Mouse (Mus musculus) megakaryocyte, adult 5-6 weeks (primary cell): Measurements from ENCODE around the gene Pym1. TPM values are rescaled to one million over a fixed set of nuclear protein-coding genes. Genes with fewer than 3 reads are reported as not detected.

ENCODE experiments used
- ATAC-seq: 2 replicates; pipeline ENCODE4 v1.8.0; 2016; ENCODE audit warnings: mild to moderate bottlenecking, inconsistent platforms; ENCODE audit not compliant: poor library complexity, severe bottlenecking
- total RNA-seq, 2 experiments: library from RNA; stranded (forward) in 1 of 2; stranded (reverse) in 1 of 2; fragments of 153-499, 151-499 nt in 1 of 2; fragments of 221-1000, 200-1000 nt in 1 of 2; gene quantifications; 2 replicates each; pipeline versions ENCODE4 v1.2.3 to v1.2.4; 2015 to 2017

Gene Pym1
- total RNA-seq, 2 experiments from 2014 or later, result 25.0 to 43.4 TPM

- peak; percentile 33 for ATAC-seq
These were observed 56.8 kb downstream of the Pym1 start, which contains the start of gene Tmem198b for GRCm38 (mm10) chr10:128804271-128805091. Tmem198b (minus strand) TSS chr10:128804370.

- ATAC-seq, result peak; percentile 88
These were observed 57.7 kb downstream of the Pym1 start for GRCm38 (mm10) chr10:128805092-128806000.

- ATAC-seq, result no peak
These were observed 58.4 kb downstream of the Pym1 start for GRCm38 (mm10) chr10:128806086-128806485.

- no peak for ATAC-seq
These were observed 59.3 kb downstream of the Pym1 start for GRCm38 (mm10) chr10:128807018-128807417.

Other genes with a start within 250 kb of the Pym1 start
- gene Myl6b, start 249.2 kb upstream of the Pym1 start, total RNA-seq (2015), result 3.4 and 5.8 TPM in 2 replicates
- 0.99 and 2.0 TPM in 2 replicates for gene Myl6b, start 249.2 kb upstream of the Pym1 start, total RNA-seq (2017)
- 125 and 127 TPM in 2 replicates for gene Esyt1, start 222.0 kb upstream of the Pym1 start, total RNA-seq (2015)
- 266 and 267 TPM in 2 replicates for gene Esyt1, start 222.0 kb upstream of the Pym1 start, total RNA-seq (2017)
- gene Zc3h10, start 200.1 kb upstream of the Pym1 start, total RNA-seq (2015), result 6.0 and 8.1 TPM in 2 replicates
- 12.9 and 14.5 TPM in 2 replicates for gene Zc3h10, start 200.1 kb upstream of the Pym1 start, total RNA-seq (2017)
- gene Rpl41, start 198.6 kb upstream of the Pym1 start, total RNA-seq (2015), result 2,152 and 2,213 TPM in 2 replicates
- 1,919 and 2,042 TPM in 2 replicates for gene Rpl41, start 198.6 kb upstream of the Pym1 start, total RNA-seq (2017)
- gene Pa2g4, start 181.9 kb upstream of the Pym1 start, total RNA-seq (2015), result 116 TPM in 2 replicates
- 90.4 and 95.0 TPM in 2 replicates for gene Pa2g4, start 181.9 kb upstream of the Pym1 start, total RNA-seq (2017)
- gene Erbb3, start 158.2 kb upstream of the Pym1 start, total RNA-seq (2015), result 2.5 and 2.8 TPM in 2 replicates
- 1.5 and 2.1 TPM in 2 replicates for gene Erbb3, start 158.2 kb upstream of the Pym1 start, total RNA-seq (2017)
- gene Rps26, start 121.1 kb upstream of the Pym1 start, total RNA-seq (2015), result 1,237 and 1,288 TPM in 2 replicates
- gene Rps26, start 121.1 kb upstream of the Pym1 start, total RNA-seq (2017), result 518 and 577 TPM in 2 replicates
- 0.14 TPM in 1 of 2 replicates, not detected in the other for gene Ikzf4, start 101.9 kb upstream of the Pym1 start, total RNA-seq (2015)
- gene Ikzf4, start 101.9 kb upstream of the Pym1 start, total RNA-seq (2017), result not detected in 2 replicates
- 1.4 and 1.5 TPM in 2 replicates for gene Suox, start 73.8 kb upstream of the Pym1 start, total RNA-seq (2015)
- gene Suox, start 73.8 kb upstream of the Pym1 start, total RNA-seq (2017), result 3.9 and 4.7 TPM in 2 replicates
- 62.8 and 64.7 TPM in 2 replicates for gene Rab5b, start 51.6 kb upstream of the Pym1 start, total RNA-seq (2015)
- gene Rab5b, start 51.6 kb upstream of the Pym1 start, total RNA-seq (2017), result 77.1 and 84.0 TPM in 2 replicates
- 0.16 and 0.57 TPM in 2 replicates for gene Pmel, start 43.7 kb upstream of the Pym1 start, total RNA-seq (2015)
- gene Pmel, start 43.7 kb upstream of the Pym1 start, total RNA-seq (2017), result 0.07 and 0.73 TPM in 2 replicates
- gene Cdk2, start 42.9 kb upstream of the Pym1 start, total RNA-seq (2015), result 85.3 and 89.5 TPM in 2 replicates
- 63.4 and 70.7 TPM in 2 replicates for gene Cdk2, start 42.9 kb upstream of the Pym1 start, total RNA-seq (2017)
- 35.0 and 37.6 TPM in 2 replicates for gene Dgka, start 3.0 kb upstream of the Pym1 start, total RNA-seq (2015)
- 31.5 and 32.6 TPM in 2 replicates for gene Dgka, start 3.0 kb upstream of the Pym1 start, total RNA-seq (2017)
- gene Mmp19, start 43.0 kb downstream of the Pym1 start, total RNA-seq (2015), result 4.4 and 4.5 TPM in 2 replicates
- 10.9 and 12.7 TPM in 2 replicates for gene Mmp19, start 43.0 kb downstream of the Pym1 start, total RNA-seq (2017)
- 29.1 and 35.9 TPM in 2 replicates for gene Dnajc14, start 56.2 kb downstream of the Pym1 start, total RNA-seq (2015)
- gene Dnajc14, start 56.2 kb downstream of the Pym1 start, total RNA-seq (2017), result 58.3 and 61.3 TPM in 2 replicates
- 4.5 and 6.5 TPM in 2 replicates for gene Tmem198b, start 56.5 kb downstream of the Pym1 start, total RNA-seq (2015)
- gene Tmem198b, start 56.5 kb downstream of the Pym1 start, total RNA-seq (2017), result 3.9 and 4.0 TPM in 2 replicates
- 173 and 182 TPM in 2 replicates for gene Sarnp, start 69.4 kb downstream of the Pym1 start, total RNA-seq (2015)
- gene Sarnp, start 69.4 kb downstream of the Pym1 start, total RNA-seq (2017), result 209 and 234 TPM in 2 replicates
- gene Ormdl2, start 73.8 kb downstream of the Pym1 start, total RNA-seq (2015), result 49.5 and 65.2 TPM in 2 replicates
- 67.1 and 72.3 TPM in 2 replicates for gene Ormdl2, start 73.8 kb downstream of the Pym1 start, total RNA-seq (2017)
- 0.07 and 0.18 TPM in 2 replicates for gene Gdf11, start 143.8 kb downstream of the Pym1 start, total RNA-seq (2015)
- gene Gdf11, start 143.8 kb downstream of the Pym1 start, total RNA-seq (2017), result 0.18 and 0.28 TPM in 2 replicates
- 60.5 and 76.0 TPM in 2 replicates for gene Cd63, start 153.1 kb downstream of the Pym1 start, total RNA-seq (2015)
- 46.8 and 47.1 TPM in 2 replicates for gene Cd63, start 153.1 kb downstream of the Pym1 start, total RNA-seq (2017)
- gene Rdh5, start 175.0 kb downstream of the Pym1 start, total RNA-seq (2015), result 3.4 and 6.0 TPM in 2 replicates
- gene Rdh5, start 175.0 kb downstream of the Pym1 start, total RNA-seq (2017), result 0.94 and 3.6 TPM in 2 replicates
- gene Bloc1s1, start 176.1 kb downstream of the Pym1 start, total RNA-seq (2015), result 190 and 212 TPM in 2 replicates
- gene Bloc1s1, start 176.1 kb downstream of the Pym1 start, total RNA-seq (2017), result 135 and 165 TPM in 2 replicates
- not detected in 2 replicates for gene Itga7, start 185.9 kb downstream of the Pym1 start, total RNA-seq (2015)
- gene Itga7, start 185.9 kb downstream of the Pym1 start, total RNA-seq (2017), result not detected in 2 replicates
- not detected in 2 replicates for gene Mettl7b, start 213.1 kb downstream of the Pym1 start, total RNA-seq (2015)
- not detected in 2 replicates for gene Mettl7b, start 213.1 kb downstream of the Pym1 start, total RNA-seq (2017)
- gene Olfr9, start 241.5 kb downstream of the Pym1 start, total RNA-seq (2015), result not detected in 2 replicates
- not detected in 2 replicates for gene Olfr9, start 241.5 kb downstream of the Pym1 start, total RNA-seq (2017)